Mouse (Mus musculus): Measurements from ENCODE around the gene Foxf1. TPM values are rescaled to one million over a fixed set of nuclear protein-coding genes. Genes with fewer than 3 reads are reported as not detected.

Foxf1 gene
- polyA plus RNA-seq, 1 experiment from 2014 or later: 1.1 TPM

GRCm38 (mm10) chr8:121132961-121133513 is 48.9 kb downstream of the Foxf1 start:
- 71% methylated on average over 5 of the region's 5 CpGs for WGBS
- Histone ChIP-seq H3K4me3 (ENCODE audit: low read depth, low read length) (no peak overlapping the region), H3K27ac (ENCODE audit: low read length) (no peak overlapping the region), H3K36me3 (ENCODE audit: control insufficient read depth, insufficient read depth, low read length) (no peaks in the 10 kb centered on the region), H3K9ac (ENCODE audit: low read depth, low read length) (no peak overlapping the region), H3K9me3 (replicated peaks; ENCODE audit: control insufficient read depth, low read length, poor library complexity, severe bottlenecking) (no peaks in the 10 kb centered on the region; the same call in 1 of the 2 replicates), H3K27me3 (ENCODE audit: control insufficient read depth, insufficient read depth, low read depth, low read length) (peaks cover 43% of the 10 kb centered on the region), H3K4me2 (ENCODE audit: low read length) (no peak overlapping the region), H3K4me1 (ENCODE audit: control insufficient read depth, insufficient read depth, low read length) (peaks cover 8% of the 10 kb centered on the region)
- ATAC-seq: no peak

- Histone ChIP-seq H3K36me3 (ENCODE audit: control insufficient read depth, insufficient read depth, low read length) (no peaks in the 10 kb centered on the region), H3K27ac (ENCODE audit: low read length) (no peak overlapping the region), H3K9me3 (replicated peaks; ENCODE audit: control insufficient read depth, low read length, poor library complexity, severe bottlenecking) (no peaks in the 10 kb centered on the region; the same call in 1 of the 2 replicates), H3K4me3 (ENCODE audit: low read depth, low read length) (no peak overlapping the region), H3K27me3 (ENCODE audit: control insufficient read depth, insufficient read depth, low read depth, low read length) (peaks cover 38% of the 10 kb centered on the region), H3K4me1 (ENCODE audit: control insufficient read depth, insufficient read depth, low read length) (no peaks in the 10 kb centered on the region), H3K4me2 (ENCODE audit: low read length) (no peak overlapping the region), H3K9ac (ENCODE audit: low read depth, low read length) (no peak overlapping the region)
- 86% methylated on average over 10 of the region's 10 CpGs for WGBS
- ATAC-seq: no peak
These were observed 49.9 kb downstream of the Foxf1 start for GRCm38 (mm10) chr8:121134102-121134501.

- Histone ChIP-seq H3K27me3 (ENCODE audit: control insufficient read depth, insufficient read depth, low read depth, low read length) (peaks cover 35% of the 10 kb centered on the region), H3K9ac (ENCODE audit: low read depth, low read length) (no peak overlapping the region), H3K4me2 (ENCODE audit: low read length) (no peak overlapping the region), H3K9me3 (replicated peaks; ENCODE audit: control insufficient read depth, low read length, poor library complexity, severe bottlenecking) (no peaks in the 10 kb centered on the region; the same call in 1 of the 2 replicates), H3K36me3 (ENCODE audit: control insufficient read depth, insufficient read depth, low read length) (no peaks in the 10 kb centered on the region), H3K27ac (ENCODE audit: low read length) (no peak overlapping the region), H3K4me1 (ENCODE audit: control insufficient read depth, insufficient read depth, low read length) (no peaks in the 10 kb centered on the region), H3K4me3 (ENCODE audit: low read depth, low read length) (no peak overlapping the region)
- WGBS: 87% methylated on average over 11 of the region's 11 CpGs
- ATAC-seq: no peak
These were observed 50.3 kb downstream of the Foxf1 start for GRCm38 (mm10) chr8:121134512-121134911.

GRCm38 (mm10) chr8:121136856-121137255 is 52.7 kb downstream of the Foxf1 start:
- no peaks in the 10 kb centered on the region; the same call in 1 of the 2 replicates for H3K9me3 ChIP-seq (replicated peaks; ENCODE audit: control insufficient read depth, low read length, poor library complexity, severe bottlenecking)
- ATAC-seq: no peak
- no peak overlapping the region for H3K4me3 ChIP-seq (ENCODE audit: low read depth, low read length)
- no peak overlapping the region for H3K4me2 ChIP-seq (ENCODE audit: low read length)
- H3K36me3 ChIP-seq (ENCODE audit: control insufficient read depth, insufficient read depth, low read length): no peaks in the 10 kb centered on the region
- H3K27ac ChIP-seq (ENCODE audit: low read length): no peak overlapping the region
- WGBS: 96% methylated on average over 6 of the region's 6 CpGs
- no peak overlapping the region for H3K9ac ChIP-seq (ENCODE audit: low read depth, low read length)
- H3K27me3 ChIP-seq (ENCODE audit: control insufficient read depth, insufficient read depth, low read depth, low read length): peaks cover 19% of the 10 kb centered on the region
- no peaks in the 10 kb centered on the region for H3K4me1 ChIP-seq (ENCODE audit: control insufficient read depth, insufficient read depth, low read length)

Small RNAs within 50 kb of the gene (microRNA-seq; reads per million reads assigned to microRNA genes)
- gene Gm27530: not detected

Other genes starting within 250 kb of the Foxf1 start
- 52.3 and 53.0 TPM in 2 replicates for gene Mthfsd, start 24.0 kb downstream of the Foxf1 start, polyA plus RNA-seq (2015; fragmentation: Nextera tagmentation; extraction: Ambion mirVana)
- gene Foxc2, start 31.8 kb downstream of the Foxf1 start, polyA plus RNA-seq (2015; fragmentation: Nextera tagmentation; extraction: Ambion mirVana): 1.7 and 2.0 TPM in 2 replicates
- 0.06 TPM in 1 of 2 replicates, not detected in the other for gene Foxl1, start 43.6 kb downstream of the Foxf1 start, polyA plus RNA-seq (2015; fragmentation: Nextera tagmentation; extraction: Ambion mirVana)